Mouse (Mus musculus): Measurements from ENCODE around the gene Cd300lg.

DNA sequence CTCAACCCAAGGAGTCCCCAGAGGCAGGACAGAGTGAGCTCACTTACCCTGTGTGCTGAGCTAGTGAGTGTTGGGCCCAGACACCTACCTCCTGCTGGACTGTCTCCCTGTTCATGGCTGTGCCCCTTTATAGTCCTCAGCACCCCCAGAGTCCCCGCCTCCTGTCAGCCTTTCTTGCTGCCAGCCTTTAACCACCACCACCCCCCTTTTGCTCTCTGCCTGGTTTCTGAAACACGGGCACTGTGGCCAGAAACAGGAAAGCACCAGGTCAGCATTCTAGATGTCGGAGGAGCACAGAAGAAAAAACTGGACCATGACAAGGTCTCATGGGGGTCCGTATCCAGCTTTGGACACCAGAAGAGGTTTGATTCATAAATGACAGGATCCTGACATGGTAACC lies 59.9 kb downstream of the Cd300lg start, which contains the start of gene Ppy:
- TF ChIP-seq CTCF (IDR thresholded peaks at IDR 0.05) (no peak), POLR2A (IDR thresholded peaks at IDR 0.05; ENCODE audit: insufficient read depth, low read depth, low read length) (no peak), EP300 (IDR thresholded peaks at IDR 0.05; ENCODE audit: insufficient read depth, low read depth, low read length) (no peak)

Data from heart, adult 2 months (tissue).